Mouse (Mus musculus) small intestine, adult 2 months (tissue): ENCODE data around the gene Abca2.

Experiments used
- CTCF ChIP-seq: fragments of 200-500 bp; IDR thresholded peaks from 2 replicates; pipeline ENCODE4 v1.5.1; 2012; ENCODE audit warnings: low read depth, mild to moderate bottlenecking, control low read depth, inconsistent platforms, low read length, moderate library complexity, mixed read lengths; ENCODE audit not compliant: insufficient replicate concordance, insufficient read length; ENCODE audit errors: extremely low read depth
- POLR2A ChIP-seq: fragments of 200-500 bp; IDR thresholded peaks from 2 replicates; pipeline ENCODE4 v1.6.1; 2012; ENCODE audit warnings: low read depth, mild to moderate bottlenecking, control low read depth, inconsistent platforms, low read length, moderate library complexity

DNA sequence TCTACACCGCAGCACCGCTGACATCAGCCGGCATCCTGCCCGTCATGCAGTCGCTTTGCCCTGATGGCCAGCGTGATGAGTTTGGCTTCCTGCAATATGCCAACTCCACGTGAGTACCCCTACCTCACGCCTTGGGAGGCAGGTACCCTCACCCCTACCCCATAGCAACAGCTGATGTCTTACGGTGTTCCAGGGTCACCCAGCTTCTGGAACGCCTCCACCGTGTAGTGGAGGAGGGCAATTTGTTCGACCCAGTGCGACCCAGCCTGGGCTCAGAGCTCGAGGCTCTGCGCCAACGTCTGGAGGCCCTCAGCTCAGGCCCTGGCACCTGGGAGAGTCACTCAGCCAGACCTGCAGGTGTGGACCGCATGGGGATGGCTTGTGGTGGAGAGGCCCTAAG lies 4.6 kb downstream of the Abca2 start:
- TF ChIP-seq POLR2A = no peak
- no peak for TF ChIP-seq CTCF
